Mouse (Mus musculus): ENCODE measurements at regions not wholly inside any gene's neighbourhood (a gene's known extent, or its start where the extent isn't known, plus 50 kb on each side); places are given as distances from the start of the nearest gene placed in this dataset.

- ATAC-seq (replicated peaks; ENCODE audit: low FRiP score, low read depth): no peak
- no peak overlapping the region for H3K4me3 ChIP-seq (replicated peaks; ENCODE audit: low read depth, low read length)
- no peak overlapping the region for H3K9ac ChIP-seq (ENCODE audit: low read depth, low read length)
- WGBS: 73% methylated on average over 1 of the region's 1 CpGs
- no peak overlapping the region for H3K27ac ChIP-seq
- H3K4me1 ChIP-seq (replicated peaks; ENCODE audit: insufficient read depth, low read length): no peaks in the 10 kb centered on the region
- no peak for TF ChIP-seq CTCF (IDR thresholded peaks at IDR 0.05; ENCODE audit: low read depth)
- no peak overlapping the region for H3K4me2 ChIP-seq (ENCODE audit: low read length)
- no peaks in the 10 kb centered on the region for H3K36me3 ChIP-seq (ENCODE audit: insufficient read depth, low read length)
- no peaks in the 10 kb centered on the region for H3K9me3 ChIP-seq (replicated peaks; ENCODE audit: low read length)
- H3K27me3 ChIP-seq (ENCODE audit: insufficient read depth, low read length): no peaks in the 10 kb centered on the region
- DNase-seq (ENCODE audit: low spot score): no peak
Observed at GRCm38 (mm10) chr15:62658695-62659094, 1186.3 kb downstream of the Gsdmc2 start.

- DNase-seq (ENCODE audit: low spot score): no peak
- ATAC-seq (replicated peaks; ENCODE audit: low FRiP score, low read depth): no peak
- Histone ChIP-seq H3K27me3 (ENCODE audit: insufficient read depth, low read length) (no peaks in the 10 kb centered on the region), H3K9ac (ENCODE audit: low read depth, low read length) (no peak overlapping the region), H3K4me2 (ENCODE audit: low read length) (no peak overlapping the region), H3K36me3 (ENCODE audit: insufficient read depth, low read length) (no peaks in the 10 kb centered on the region), H3K27ac (no peak overlapping the region), H3K9me3 (replicated peaks; ENCODE audit: low read length) (no peaks in the 10 kb centered on the region), H3K4me3 (replicated peaks; ENCODE audit: low read depth, low read length) (no peak overlapping the region), H3K4me1 (replicated peaks; ENCODE audit: insufficient read depth, low read length) (no peaks in the 10 kb centered on the region)
- WGBS: 62% methylated on average over 6 of the region's 6 CpGs
- TF ChIP-seq CTCF (IDR thresholded peaks at IDR 0.05; ENCODE audit: low read depth): no peak
Observed at GRCm38 (mm10) chr15:62646476-62647168, 1198.4 kb downstream of the Gsdmc2 start.

- no peak overlapping the region for H3K4me3 ChIP-seq (replicated peaks; ENCODE audit: low read depth, low read length)
- no peak overlapping the region for H3K9ac ChIP-seq (ENCODE audit: low read depth, low read length)
- WGBS: 69% methylated on average over 2 of the region's 2 CpGs
- no peak overlapping the region for H3K4me2 ChIP-seq (ENCODE audit: low read length)
- no peaks in the 10 kb centered on the region for H3K27me3 ChIP-seq (ENCODE audit: insufficient read depth, low read length)
- no peaks in the 10 kb centered on the region for H3K9me3 ChIP-seq (replicated peaks; ENCODE audit: low read length)
- H3K36me3 ChIP-seq (ENCODE audit: insufficient read depth, low read length): no peaks in the 10 kb centered on the region
- ATAC-seq (replicated peaks; ENCODE audit: low FRiP score, low read depth) (no peak), DNase-seq (ENCODE audit: low spot score) (no peak)
- H3K27ac ChIP-seq: no peak overlapping the region
- no peak for TF ChIP-seq CTCF (IDR thresholded peaks at IDR 0.05; ENCODE audit: low read depth)
- H3K4me1 ChIP-seq (replicated peaks; ENCODE audit: insufficient read depth, low read length): no peaks in the 10 kb centered on the region
Observed at GRCm38 (mm10) chr15:62644744-62645143, 1200.2 kb downstream of the Gsdmc2 start.

GRCm38 (mm10) chr15:62644296-62644695, 1200.7 kb downstream of the Gsdmc2 start:
- Histone ChIP-seq H3K4me2 (ENCODE audit: low read length) (no peak overlapping the region), H3K9ac (ENCODE audit: low read depth, low read length) (no peak overlapping the region), H3K27me3 (ENCODE audit: insufficient read depth, low read length) (no peaks in the 10 kb centered on the region), H3K36me3 (ENCODE audit: insufficient read depth, low read length) (no peaks in the 10 kb centered on the region), H3K27ac (no peak overlapping the region), H3K4me1 (replicated peaks; ENCODE audit: insufficient read depth, low read length) (no peaks in the 10 kb centered on the region), H3K9me3 (replicated peaks; ENCODE audit: low read length) (no peaks in the 10 kb centered on the region), H3K4me3 (replicated peaks; ENCODE audit: low read depth, low read length) (no peak overlapping the region)
- DNase-seq (ENCODE audit: low spot score) (no peak), ATAC-seq (replicated peaks; ENCODE audit: low FRiP score, low read depth) (no peak)
- WGBS: 85% methylated on average over 1 of the region's 1 CpGs
- TF ChIP-seq CTCF (IDR thresholded peaks at IDR 0.05; ENCODE audit: low read depth): no peak

GRCm38 (mm10) chr15:62641051-62641710, 1203.8 kb downstream of the Gsdmc2 start:
- no peak overlapping the region for H3K9ac ChIP-seq (ENCODE audit: low read depth, low read length)
- WGBS: 76% methylated on average over 7 of the region's 7 CpGs
- no peaks in the 10 kb centered on the region for H3K27me3 ChIP-seq (ENCODE audit: insufficient read depth, low read length)
- no peaks in the 10 kb centered on the region for H3K9me3 ChIP-seq (replicated peaks; ENCODE audit: low read length)
- TF ChIP-seq CTCF (IDR thresholded peaks at IDR 0.05; ENCODE audit: low read depth): no peak
- DNase-seq (ENCODE audit: low spot score): no peak
- H3K4me3 ChIP-seq (replicated peaks; ENCODE audit: low read depth, low read length): no peak overlapping the region
- no peak overlapping the region for H3K27ac ChIP-seq
- H3K4me2 ChIP-seq (ENCODE audit: low read length): no peak overlapping the region
- H3K36me3 ChIP-seq (ENCODE audit: insufficient read depth, low read length): no peaks in the 10 kb centered on the region
- H3K4me1 ChIP-seq (replicated peaks; ENCODE audit: insufficient read depth, low read length): no peaks in the 10 kb centered on the region
- ATAC-seq (replicated peaks; ENCODE audit: low FRiP score, low read depth): no peak

- TF ChIP-seq CTCF (IDR thresholded peaks at IDR 0.05; ENCODE audit: low read depth): no peak
- H3K9ac ChIP-seq (ENCODE audit: low read depth, low read length): no peak overlapping the region
- no peaks in the 10 kb centered on the region for H3K27me3 ChIP-seq (ENCODE audit: insufficient read depth, low read length)
- no peaks in the 10 kb centered on the region for H3K36me3 ChIP-seq (ENCODE audit: insufficient read depth, low read length)
- H3K4me3 ChIP-seq (replicated peaks; ENCODE audit: low read depth, low read length): no peak overlapping the region
- ATAC-seq (replicated peaks; ENCODE audit: low FRiP score, low read depth) (no peak), DNase-seq (ENCODE audit: low spot score) (no peak)
- H3K27ac ChIP-seq: no peak overlapping the region
- no peaks in the 10 kb centered on the region for H3K9me3 ChIP-seq (replicated peaks; ENCODE audit: low read length)
- no peaks in the 10 kb centered on the region for H3K4me1 ChIP-seq (replicated peaks; ENCODE audit: insufficient read depth, low read length)
- no peak overlapping the region for H3K4me2 ChIP-seq (ENCODE audit: low read length)
- 93% methylated on average over 7 of the region's 7 CpGs for WGBS
Observed at GRCm38 (mm10) chr15:62625406-62625805, 1219.6 kb downstream of the Gsdmc2 start.
